Mouse (Mus musculus) hindbrain, embryonic 10.5 days (tissue): ENCODE results near the gene Socs3. TPM values are rescaled to one million over a fixed set of nuclear protein-coding genes. Genes with fewer than 3 reads are reported as not detected.

ENCODE experiments used
- DNase-seq: peaks from one replicate; pipeline ENCODE4 v3.0.0-alpha.2; 2017; ENCODE audit warnings: low spot score
- H3K27ac ChIP-seq: fragments of 300-500 bp; sonication (generic); 2 replicates; pipeline ENCODE4 v1.5.1; 2016; ENCODE audit warnings: mild to moderate bottlenecking, moderate library complexity
- H3K27me3 ChIP-seq: fragments of 300-500 bp; sonication (generic); 2 replicates; pipeline ENCODE4 v1.6.1; 2016; ENCODE audit warnings: mild to moderate bottlenecking; ENCODE audit not compliant: poor library complexity, insufficient read depth, severe bottlenecking
- H3K36me3 ChIP-seq: fragments of 300-500 bp; sonication (generic); 2 replicates; pipeline ENCODE4 v1.6.1; 2016; ENCODE audit warnings: mild to moderate bottlenecking, moderate library complexity
- H3K4me1 ChIP-seq: fragments of 300-500 bp; sonication (generic); replicated peaks from 2 replicates; pipeline ENCODE4 v1.6.1; 2016; ENCODE audit warnings: mild to moderate bottlenecking
- H3K4me3 ChIP-seq: fragments of 300-500 bp; sonication (generic); 2 replicates; pipeline ENCODE4 v1.5.1; 2016; ENCODE audit warnings: mild to moderate bottlenecking, moderate library complexity
- H3K9me3 ChIP-seq: fragments of 300-500 bp; sonication (generic); 2 replicates; pipeline ENCODE4 v1.6.1; 2016; ENCODE audit warnings: mild to moderate bottlenecking, moderate library complexity
- WGBS: fragments of 180-500 bp; shearing (Covaris S2); methylation state at CpG from one replicate; pipeline ENCODE4 v1.1.7; 2016; 5-methylcytosine and 5-hydroxymethylcytosine counted together
- polyA plus RNA-seq: library from polyadenylated mRNA; unstranded; fragments of >200 nt; fragmentation: Nextera tagmentation; extraction: Ambion mirVana; gene quantifications from 2 replicates; pipeline ENCODE4 v1.2.1, GENCODE M21; 2016

The Socs3 gene
- polyA plus RNA-seq = 12.5 and 14.2 TPM in 2 replicates

DNA sequence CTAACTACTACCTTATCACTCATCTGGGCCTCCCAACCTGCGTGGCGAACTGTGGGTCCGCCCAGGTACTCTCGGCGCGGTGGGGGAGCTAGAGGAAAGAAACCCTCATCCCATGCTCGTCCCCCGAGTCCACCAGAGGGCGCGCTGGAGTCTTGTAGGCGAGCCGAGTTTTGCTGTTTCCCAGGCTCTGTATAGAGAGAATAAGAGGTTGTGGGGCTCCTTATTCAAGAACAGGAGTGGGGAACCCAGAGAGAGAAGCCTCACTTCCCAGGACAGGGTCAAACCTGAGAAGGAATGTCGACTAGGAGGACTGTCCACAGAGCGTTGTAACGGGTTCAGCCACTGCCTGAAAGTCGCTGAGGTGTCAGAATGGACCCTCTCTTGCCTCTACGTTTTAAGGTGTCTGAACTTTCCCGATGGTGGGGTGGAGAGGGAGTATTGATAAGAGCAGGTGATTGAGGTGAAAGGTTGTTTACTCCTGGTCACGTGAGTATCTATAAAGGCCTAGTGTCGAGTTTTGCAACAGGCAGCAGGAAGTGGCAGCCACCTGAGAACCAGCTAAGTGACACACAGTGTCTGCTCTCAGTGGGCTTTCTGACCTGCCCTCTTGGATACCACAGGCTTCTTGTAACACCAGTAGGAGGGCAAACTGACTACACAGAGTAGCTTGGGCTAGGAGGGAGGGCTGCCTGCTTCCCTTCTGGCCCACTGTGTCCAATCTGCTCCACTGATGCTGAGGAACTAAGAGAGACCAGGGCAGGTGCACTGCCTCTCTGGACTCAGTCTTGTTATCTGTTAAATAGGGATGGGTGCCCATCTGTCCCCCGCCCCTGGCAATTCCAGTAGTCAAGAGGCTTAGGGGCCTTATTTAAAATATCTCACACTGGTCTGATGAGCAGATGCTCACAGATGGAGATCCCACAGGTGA, at the start of gene Socs3:
Gene Socs3 (minus strand): TSS at position 103 of the 928 bp plus-strand sequence.
- H3K27me3 ChIP-seq = peaks cover 67% of the 10 kb centered on the region
- peaks cover 18% of the 10 kb centered on the region for H3K36me3 ChIP-seq
- H3K9me3 ChIP-seq = no peaks in the 10 kb centered on the region
- 13% methylated on average over 21 of the region's 21 CpGs for WGBS
- peak; percentile 91 for DNase-seq
- peak within 1 kb of the TSS; percentile 95 for H3K27ac ChIP-seq
- peak within 1 kb of the TSS; percentile 65 for H3K4me3 ChIP-seq
- H3K4me1 ChIP-seq = peaks cover 96% of the 10 kb centered on the region

DNA sequence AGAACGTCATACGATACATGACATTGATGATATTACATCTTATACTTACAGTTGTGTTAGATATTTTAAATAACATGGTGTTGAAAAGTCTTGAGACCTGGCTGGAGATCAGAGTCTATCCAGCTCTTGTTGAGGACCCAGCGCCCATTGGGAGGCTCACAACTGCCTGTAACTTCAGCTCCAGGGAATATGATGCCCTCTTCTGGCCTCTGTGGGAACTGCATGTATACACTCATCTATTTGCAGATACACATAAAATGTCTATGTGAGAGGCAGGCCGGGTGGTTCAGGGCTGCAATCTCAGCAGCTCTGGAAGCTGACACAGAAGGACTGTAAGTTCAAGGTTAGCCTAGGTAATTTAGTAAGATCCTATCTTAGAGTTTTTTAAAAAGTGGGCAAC, 48.5 kb upstream of the Socs3 start:
- Histone ChIP-seq H3K27me3 (no peaks in the 10 kb centered on the region), H3K4me3 (no peak overlapping the region), H3K27ac (no peak overlapping the region), H3K4me1 (0 out of 2 replicates have a peak, but pooled peaks cover 13% of the 10 kb centered on the region), H3K9me3 (peaks cover 6% of the 10 kb centered on the region; the same call in 1 of the 2 replicates), H3K36me3 (peaks cover 89% of the 10 kb centered on the region)
- no peak for DNase-seq
- WGBS = 94% methylated on average over 4 of the region's 4 CpGs

DNA sequence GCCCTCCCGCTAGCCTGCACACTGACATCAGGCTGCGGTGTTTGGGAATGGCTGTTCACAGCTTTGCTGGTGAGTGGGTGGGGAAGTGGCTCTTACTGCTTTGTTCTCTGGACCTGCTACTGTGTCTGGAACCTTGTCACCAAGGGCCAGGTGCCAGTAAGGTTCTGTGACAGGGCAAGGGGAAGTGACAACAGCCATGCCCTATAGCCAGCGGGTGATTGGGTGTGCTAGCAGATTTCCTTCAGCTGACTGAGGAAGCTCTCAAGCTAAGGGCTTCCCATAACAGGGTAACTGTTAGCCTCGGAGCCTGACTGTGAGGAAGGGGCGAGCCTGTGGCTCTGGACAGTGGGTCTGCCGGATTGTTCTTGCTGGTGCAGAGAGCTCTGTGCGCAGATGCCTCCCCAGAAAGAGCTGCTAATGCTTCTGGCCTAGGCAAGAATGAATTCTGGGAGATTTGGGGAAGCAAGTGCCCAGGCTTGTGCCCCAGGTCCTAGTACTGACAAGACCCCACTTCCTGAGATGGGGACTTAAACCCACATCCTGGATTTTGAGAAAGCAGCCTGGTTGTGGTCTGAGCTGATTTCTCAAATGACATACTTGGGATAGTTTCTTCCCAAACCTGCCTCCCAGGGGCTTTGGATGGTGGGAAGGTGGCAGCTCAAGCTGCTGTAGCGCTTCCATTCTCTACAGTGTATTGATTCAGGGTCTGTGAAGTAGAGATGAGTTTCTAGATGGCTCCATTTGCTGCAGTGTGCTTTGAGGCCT, 45.7 kb upstream of the Socs3 start:
- no peaks in the 10 kb centered on the region for H3K27me3 ChIP-seq
- no peak overlapping the region for H3K27ac ChIP-seq
- H3K4me3 ChIP-seq = no peak overlapping the region
- peaks cover 78% of the 10 kb centered on the region for H3K36me3 ChIP-seq
- WGBS = 90% methylated on average over 8 of the region's 8 CpGs
- peaks cover 22% of the 10 kb centered on the region; the same call in 1 of the 2 replicates for H3K4me1 ChIP-seq
- peaks cover 6% of the 10 kb centered on the region; the same call in 1 of the 2 replicates for H3K9me3 ChIP-seq
- no peak for DNase-seq

DNA sequence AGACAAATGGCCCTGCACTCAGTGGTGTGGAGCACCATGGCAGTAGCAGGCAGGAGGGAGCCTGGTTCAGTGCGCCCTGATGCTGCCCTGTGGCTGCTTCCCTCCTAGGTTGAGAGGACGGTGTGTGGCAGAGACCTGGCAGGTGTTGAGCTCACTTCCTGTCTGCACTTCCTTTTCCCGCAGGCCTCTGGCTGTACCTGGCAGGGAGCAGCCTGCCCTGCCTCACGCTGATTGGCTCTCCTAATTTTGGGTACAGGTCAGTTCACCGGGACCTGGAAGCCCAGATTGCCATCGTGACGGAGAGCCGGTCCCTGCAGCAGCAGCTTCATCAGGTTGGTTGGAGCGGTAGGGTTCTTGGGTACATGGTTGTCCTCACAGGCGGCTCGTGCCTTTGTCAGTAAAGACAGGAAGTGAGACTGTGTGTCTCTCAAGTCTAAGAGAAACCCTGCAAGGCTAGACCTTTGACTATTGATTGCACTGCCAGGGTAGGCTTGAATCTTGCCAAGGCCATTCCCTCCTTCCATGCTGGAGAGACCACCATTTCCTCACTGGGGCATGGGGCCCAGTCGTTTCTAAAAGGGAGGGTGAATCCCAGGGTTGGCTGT, 44.6 kb upstream of the Socs3 start:
- Histone ChIP-seq H3K4me3 (no peak overlapping the region), H3K36me3 (peaks cover 76% of the 10 kb centered on the region), H3K27ac (no peak overlapping the region), H3K4me1 (peaks cover 33% of the 10 kb centered on the region), H3K9me3 (peaks cover 6% of the 10 kb centered on the region; the same call in 1 of the 2 replicates), H3K27me3 (no peaks in the 10 kb centered on the region)
- 84% methylated on average over 12 of the region's 12 CpGs for WGBS
- no peak for DNase-seq

DNA sequence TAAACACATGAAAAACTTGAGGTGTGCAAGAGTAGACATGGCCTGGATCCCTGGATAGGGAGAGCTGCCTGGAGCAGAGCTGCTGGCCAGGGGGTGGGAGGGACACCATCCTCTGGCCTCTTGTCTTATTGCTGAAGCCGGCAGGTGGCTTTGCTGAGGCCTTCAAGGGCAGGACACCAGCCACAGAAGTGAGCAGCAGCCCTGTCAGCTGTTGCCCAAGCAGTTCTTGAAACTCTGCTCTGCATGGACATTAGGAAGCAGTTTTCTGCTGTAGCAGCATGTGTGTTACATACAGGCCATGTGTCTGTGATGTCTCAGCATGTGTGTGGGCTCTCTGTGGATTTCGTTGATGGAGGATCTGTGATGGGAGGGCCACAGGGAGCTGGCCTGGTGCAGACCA, 43.5 kb upstream of the Socs3 start:
- Histone ChIP-seq H3K27me3 (no peaks in the 10 kb centered on the region), H3K36me3 (peaks cover 79% of the 10 kb centered on the region), H3K27ac (peak overlapping the region; percentile 29; the same call in 1 of the 2 replicates), H3K9me3 (peaks cover 6% of the 10 kb centered on the region; the same call in 1 of the 2 replicates), H3K4me3 (no peak overlapping the region), H3K4me1 (peaks cover 45% of the 10 kb centered on the region)
- WGBS = 84% methylated on average over 2 of the region's 2 CpGs
- no peak for DNase-seq

DNA sequence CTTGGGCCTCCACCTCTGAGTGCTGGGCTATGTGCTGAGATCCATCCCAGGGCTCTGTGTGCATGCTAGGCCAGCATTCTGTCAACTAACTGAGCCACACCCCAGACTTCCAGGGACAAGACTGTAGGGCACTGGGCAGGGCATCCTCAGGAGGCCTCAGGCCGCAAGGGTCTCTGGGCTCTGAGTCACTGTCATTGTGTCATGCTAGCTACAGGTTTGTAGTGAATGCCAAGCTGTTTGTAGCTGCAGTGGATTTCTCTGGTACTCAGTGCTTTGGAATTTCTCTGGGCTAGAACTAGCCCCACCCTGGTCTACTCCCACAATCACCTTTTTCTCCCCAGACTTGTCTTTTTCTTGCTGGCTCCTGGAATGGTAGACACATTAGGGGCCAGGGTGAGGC, 42.7 kb upstream of the Socs3 start:
- H3K4me3 ChIP-seq = no peak overlapping the region
- no peak overlapping the region for H3K27ac ChIP-seq
- no peaks in the 10 kb centered on the region for H3K27me3 ChIP-seq
- WGBS = 88% methylated on average over 1 of the region's 1 CpGs
- no peak for DNase-seq
- peaks cover 52% of the 10 kb centered on the region for H3K4me1 ChIP-seq
- peaks cover 75% of the 10 kb centered on the region for H3K36me3 ChIP-seq
- no peaks in the 10 kb centered on the region for H3K9me3 ChIP-seq

DNA sequence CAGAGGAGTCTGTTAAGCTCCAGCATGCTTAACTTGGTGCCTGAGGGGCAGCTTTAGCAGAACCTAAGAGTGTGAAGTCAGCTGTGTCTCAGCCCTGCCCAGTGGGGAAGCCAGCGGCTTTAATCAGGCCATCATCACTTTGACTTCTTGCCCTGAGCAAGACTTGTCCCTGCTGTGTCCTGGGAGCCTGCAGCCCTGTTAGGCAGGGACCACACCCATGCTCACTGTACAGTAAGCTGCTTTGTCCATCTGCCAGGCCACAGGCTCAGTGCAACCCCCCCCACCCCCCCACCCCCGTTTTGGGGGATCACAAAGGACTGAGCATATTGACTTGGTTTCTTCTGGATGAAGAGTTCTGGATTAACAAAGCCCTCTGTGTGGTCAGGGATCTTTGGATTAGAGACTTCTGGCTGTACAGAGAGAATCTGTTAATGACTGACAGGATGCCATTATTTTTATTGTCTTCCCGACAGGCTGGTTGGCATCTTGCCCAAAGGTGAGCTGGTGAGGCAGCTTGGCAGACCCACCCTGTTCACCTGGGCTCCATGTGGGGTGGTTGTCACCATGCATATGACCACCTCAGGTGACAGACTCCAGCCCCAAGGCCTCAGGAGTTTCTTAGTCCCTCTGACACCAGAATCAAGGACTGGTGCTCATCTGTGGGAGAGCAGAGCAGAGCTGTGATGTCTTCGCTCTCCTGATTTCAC, 40.2 kb upstream of the Socs3 start:
- Histone ChIP-seq H3K36me3 (peaks cover 74% of the 10 kb centered on the region), H3K27me3 (no peaks in the 10 kb centered on the region), H3K4me1 (peaks cover 56% of the 10 kb centered on the region), H3K9me3 (no peaks in the 10 kb centered on the region), H3K4me3 (no peak overlapping the region), H3K27ac (peak overlapping the region; percentile 64)
- peak; percentile 6 for DNase-seq
- 55% methylated on average over 4 of the region's 4 CpGs for WGBS

DNA sequence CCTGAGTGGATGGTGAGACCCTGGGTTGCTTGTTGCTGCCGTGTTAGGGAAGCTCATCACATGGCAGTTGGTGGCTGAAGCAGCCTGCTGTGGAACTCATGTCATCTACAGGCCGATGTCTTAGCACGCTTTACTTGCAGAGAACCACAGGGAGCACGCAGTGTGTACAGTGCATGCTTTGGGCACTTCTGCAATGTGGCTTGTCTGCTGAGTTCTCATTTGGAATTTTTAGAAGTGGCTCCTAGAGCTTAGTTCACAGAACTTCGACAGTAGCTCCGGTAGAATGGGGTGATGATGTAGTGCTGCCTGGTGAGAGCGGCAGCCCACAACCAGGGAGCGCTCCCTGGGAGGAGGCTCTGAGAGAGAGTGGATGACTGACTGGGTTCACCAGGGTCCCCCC, 39.0 kb upstream of the Socs3 start:
- peaks cover 74% of the 10 kb centered on the region for H3K36me3 ChIP-seq
- 80% methylated on average over 8 of the region's 8 CpGs for WGBS
- H3K27me3 ChIP-seq = no peaks in the 10 kb centered on the region
- peaks cover 51% of the 10 kb centered on the region for H3K4me1 ChIP-seq
- no peak overlapping the region for H3K4me3 ChIP-seq
- H3K9me3 ChIP-seq = no peaks in the 10 kb centered on the region
- no peak for DNase-seq
- peak overlapping the region; percentile 64 for H3K27ac ChIP-seq

DNA sequence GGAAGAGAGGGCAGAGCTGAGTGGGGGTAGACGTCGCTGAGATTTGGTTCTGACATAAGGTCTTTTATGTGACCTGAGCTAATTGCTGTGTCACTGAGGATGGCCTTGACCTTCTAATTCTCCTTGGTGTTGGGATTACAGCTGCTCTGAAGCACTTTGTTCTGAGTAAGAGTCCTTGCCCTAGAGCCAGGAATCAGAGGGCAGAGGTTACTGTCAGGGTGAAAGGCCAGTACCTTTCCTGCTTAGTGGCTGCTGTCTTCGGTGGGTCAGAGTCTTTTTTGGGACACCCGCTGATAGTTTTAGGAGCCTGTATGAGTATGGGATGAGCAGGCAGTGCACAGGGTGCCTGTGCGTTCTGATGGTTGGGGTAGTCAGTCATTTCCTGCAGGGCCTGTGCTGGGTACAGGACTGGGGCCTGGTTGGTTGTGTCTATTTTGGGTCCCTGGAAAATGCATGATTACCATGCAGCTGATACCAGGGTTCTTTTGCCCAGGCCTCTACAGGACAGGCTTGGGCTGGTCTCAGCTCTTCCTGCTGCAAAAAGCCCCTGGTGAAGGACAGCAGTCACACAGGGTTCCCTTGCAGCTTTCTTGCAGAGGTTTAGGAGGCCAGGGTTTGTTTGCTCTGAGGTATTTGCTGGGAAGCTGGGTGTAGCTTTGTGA, 38.4 kb upstream of the Socs3 start:
- Histone ChIP-seq H3K9me3 (no peaks in the 10 kb centered on the region), H3K27me3 (no peaks in the 10 kb centered on the region), H3K27ac (peak overlapping the region; percentile 64), H3K36me3 (peaks cover 75% of the 10 kb centered on the region), H3K4me3 (no peak overlapping the region), H3K4me1 (peaks cover 49% of the 10 kb centered on the region)
- no peak for DNase-seq
- 65% methylated on average over 5 of the region's 5 CpGs for WGBS

DNA sequence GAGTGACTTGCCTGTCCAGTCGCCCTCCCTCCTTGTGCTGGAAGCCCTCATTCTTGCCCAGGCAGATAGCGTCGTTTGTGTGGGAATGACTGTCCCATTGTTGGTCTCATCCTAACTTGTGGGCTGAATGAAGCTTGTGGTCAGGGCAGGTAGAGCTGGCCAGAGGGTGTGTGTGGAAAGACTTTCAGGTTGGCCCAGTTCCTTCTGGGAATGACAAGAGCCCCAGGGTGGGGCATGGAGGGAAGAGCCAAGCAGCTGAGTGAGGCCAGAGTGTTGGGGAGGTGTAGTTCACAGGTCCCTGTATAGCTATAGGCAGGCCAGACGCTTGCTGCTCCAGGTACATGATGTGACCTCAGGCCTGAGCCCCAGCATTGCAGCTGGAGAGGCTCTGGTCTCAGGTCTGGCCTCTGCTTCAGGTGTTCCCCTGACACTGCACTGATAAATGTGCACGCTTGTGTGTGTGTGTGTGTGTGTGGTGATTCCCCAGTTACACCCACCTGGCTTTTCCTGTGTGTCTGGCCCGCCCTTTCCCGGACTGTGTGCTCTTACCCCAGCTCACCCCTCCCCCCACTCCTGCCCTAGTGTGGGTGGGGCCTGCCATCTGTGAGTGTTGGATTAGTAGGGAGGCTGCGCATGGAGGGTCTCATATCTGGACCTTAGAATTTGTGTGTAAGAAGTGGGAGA, 37.8 kb upstream of the Socs3 start:
- H3K4me1 ChIP-seq = peaks cover 47% of the 10 kb centered on the region
- WGBS = 76% methylated on average over 8 of the region's 8 CpGs
- H3K4me3 ChIP-seq = no peak overlapping the region
- DNase-seq = no peak
- H3K9me3 ChIP-seq = no peaks in the 10 kb centered on the region
- H3K27ac ChIP-seq = peak overlapping the region; percentile 64
- peaks cover 76% of the 10 kb centered on the region for H3K36me3 ChIP-seq
- H3K27me3 ChIP-seq = no peaks in the 10 kb centered on the region

DNA sequence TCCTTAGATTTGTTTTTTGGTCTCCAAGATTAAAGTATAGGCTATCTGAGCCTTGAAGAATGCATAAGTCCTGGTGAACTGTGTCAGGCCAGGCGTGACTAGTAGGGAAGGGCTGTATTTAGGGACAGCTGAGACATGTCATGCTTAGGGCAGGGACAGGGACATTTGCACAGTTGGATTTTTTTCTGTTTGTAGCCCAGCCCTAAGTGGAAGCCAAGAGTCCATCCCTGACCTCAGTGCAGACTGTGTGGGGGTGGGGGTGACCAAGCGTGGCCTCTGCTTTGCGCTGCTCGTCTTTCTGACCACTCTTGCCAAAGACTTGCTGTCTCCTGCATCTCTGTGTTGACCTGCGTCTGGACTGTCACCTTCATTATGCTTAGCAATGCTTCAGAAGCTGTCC, 34.4 kb upstream of the Socs3 start:
- H3K9me3 ChIP-seq = no peaks in the 10 kb centered on the region
- H3K4me3 ChIP-seq = no peak overlapping the region
- H3K27me3 ChIP-seq = no peaks in the 10 kb centered on the region
- H3K36me3 ChIP-seq = peaks cover 93% of the 10 kb centered on the region
- no peak for DNase-seq
- H3K27ac ChIP-seq = no peak overlapping the region
- peaks cover 22% of the 10 kb centered on the region for H3K4me1 ChIP-seq
- 84% methylated on average over 5 of the region's 5 CpGs for WGBS
